Mouse (Mus musculus) heart, adult 11 months (tissue): ENCODE measurements around the gene Fmod.

Experiments used
- DNase-seq: peaks from one replicate; pipeline ENCODE4 v3.0.0; 2022

Fmod gene

DNA sequence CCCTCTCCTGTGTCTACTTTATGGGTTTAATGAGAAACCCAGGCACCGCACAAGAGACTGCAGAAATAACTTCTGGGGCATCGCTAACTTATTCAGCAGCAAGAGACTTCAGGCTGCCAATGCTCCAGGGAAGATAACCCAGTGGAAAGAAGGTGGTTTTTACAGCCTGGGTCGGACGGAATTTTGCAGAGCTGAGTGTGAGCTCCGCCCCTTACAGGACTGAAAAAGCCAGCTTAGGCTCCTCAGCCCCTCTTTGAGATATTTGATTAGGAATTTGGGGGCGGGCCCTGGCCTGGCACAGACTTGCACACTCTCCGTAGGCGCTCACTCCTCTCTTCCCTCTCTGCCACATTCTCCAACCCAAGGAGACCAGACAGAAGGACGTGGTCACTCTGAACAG lies at the start of gene Fmod:
Fmod (plus strand) TSS at position 83 of the 400 bp plus-strand sequence.
- peak; percentile 88 for DNase-seq

DNA sequence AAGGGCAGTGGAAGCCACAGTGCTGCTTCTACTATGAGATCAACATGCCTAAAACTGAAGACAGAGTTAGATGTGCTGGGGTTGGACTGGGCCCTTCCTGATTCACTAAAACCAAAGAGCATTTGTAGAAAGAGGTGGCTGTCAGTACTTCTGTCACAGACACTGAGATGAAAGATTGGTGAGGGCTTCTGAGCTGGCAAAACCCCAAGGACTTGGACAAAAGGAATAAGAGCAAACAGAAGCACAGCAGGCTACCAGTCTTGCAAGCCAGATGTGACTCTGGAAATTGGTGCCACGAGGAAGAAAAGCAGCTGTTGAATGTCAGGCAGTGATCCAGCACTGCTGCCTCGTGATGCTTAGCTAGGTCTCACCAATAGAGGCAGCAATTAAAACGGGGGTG lies 48.2 kb upstream of the Fmod start:
- peak; percentile 96 for DNase-seq

- DNase-seq = no peak
Measured at GRCm38 (mm10) chr1:133991277-133991676, 45.8 kb upstream of the Fmod start.

DNA sequence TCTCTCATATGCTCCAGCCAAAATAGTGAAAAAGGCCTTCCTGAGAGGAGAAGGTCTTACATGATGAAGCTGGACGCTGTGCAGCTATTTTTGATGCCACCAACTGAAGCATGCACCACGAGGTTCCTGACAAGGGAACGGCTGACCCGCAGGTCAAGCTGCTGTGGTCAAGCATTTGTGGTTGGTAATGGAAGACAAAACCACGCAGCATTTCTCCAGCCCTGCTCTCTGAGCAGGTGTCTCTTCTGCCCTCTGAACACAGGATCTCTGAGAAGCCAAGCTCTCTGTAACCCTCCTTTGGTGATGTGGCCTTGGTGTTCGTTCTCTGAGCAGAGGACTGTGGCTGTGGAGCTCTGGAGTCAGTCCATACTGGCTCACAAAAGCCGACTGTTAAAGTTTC lies 31.6 kb upstream of the Fmod start:
- no peak for DNase-seq

GRCm38 (mm10) chr1:134006105-134006764 lies 30.8 kb upstream of the Fmod start:
- no peak for DNase-seq

DNA sequence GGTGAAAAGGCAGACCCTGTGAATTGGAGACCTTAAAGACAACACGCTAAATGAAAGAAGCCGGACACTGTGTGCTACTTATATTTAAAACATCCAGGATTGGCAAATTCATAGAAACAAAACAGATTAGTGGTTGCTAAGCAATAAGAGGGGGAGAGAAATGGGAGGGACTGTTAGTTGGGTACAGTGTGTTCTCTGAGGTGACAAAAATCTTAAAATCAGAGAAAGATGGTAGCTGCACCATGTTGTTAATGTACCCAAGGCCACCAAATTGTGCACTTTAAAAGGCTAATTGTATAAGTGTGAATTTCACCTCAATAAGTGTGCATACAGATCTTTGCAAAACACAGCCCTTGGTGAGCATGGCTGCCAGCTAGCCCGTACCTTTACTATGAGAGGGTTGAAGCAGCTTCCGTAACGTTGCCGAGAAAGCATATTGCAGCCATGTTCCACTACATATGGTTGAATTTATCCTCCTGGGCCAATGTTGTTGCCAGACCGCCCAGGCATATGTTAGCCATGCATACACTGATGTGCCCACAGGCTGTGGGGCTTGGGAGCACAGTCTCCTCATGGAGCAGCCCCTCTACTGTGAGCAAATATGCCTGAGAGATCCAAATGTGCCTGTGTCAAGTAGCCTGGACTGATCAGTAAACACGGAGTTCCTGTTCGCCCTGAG lies 12.6 kb upstream of the Fmod start:
- DNase-seq = no peak

DNA sequence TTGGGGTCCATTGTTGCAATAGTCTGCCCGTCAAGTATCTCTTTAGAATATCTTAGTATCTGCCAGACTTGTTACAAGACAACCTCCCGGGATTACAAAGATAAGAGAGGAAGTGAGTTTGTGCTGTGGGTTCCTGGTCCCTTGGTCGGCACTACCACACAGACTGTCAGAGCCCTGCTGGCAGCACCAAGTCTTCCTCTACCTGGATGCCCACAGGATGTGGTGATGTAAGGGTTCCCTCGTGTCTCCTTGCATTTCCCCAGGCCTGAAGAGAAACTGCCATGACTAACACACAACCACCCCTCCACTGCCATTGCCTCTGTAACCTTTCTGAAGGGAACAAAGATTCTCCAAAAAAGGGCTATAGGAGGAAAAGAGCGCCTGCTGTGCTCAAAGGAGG lies 11.1 kb upstream of the Fmod start:
- DNase-seq = no peak

- no peak for DNase-seq
Measured at GRCm38 (mm10) chr1:134026741-134027140, 10.3 kb upstream of the Fmod start.

GRCm38 (mm10) chr1:134028161-134028846 lies 8.8 kb upstream of the Fmod start:
- DNase-seq = no peak

GRCm38 (mm10) chr1:134036492-134036891 lies 562 bp upstream of the Fmod start:
- DNase-seq = no peak

DNA sequence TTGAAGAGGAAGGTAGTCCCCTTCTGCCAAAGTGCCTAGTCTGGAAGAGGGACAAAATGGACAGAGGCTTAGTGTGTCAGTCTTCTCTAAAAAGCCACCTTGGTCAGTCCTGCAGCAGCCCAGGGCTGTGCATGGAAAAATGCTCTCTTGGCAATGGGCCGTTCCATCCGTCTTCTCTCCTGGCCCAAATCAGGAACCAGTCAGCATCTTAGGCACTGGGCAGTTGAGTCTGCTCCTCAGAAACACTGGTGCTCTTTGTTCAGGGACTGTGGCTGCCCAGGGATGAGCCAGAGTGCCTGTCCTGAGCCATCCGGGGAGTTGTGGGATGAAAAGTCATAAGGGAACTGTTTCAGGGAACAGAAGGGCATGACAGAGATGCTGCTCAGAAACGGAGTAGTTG lies 1.3 kb downstream of the Fmod start:
- peak; percentile 82 for DNase-seq

GRCm38 (mm10) chr1:134039361-134039760 lies 2.3 kb downstream of the Fmod start:
- no peak for DNase-seq

- DNase-seq = peak; percentile 86
Measured at GRCm38 (mm10) chr1:134041900-134042299, 4.8 kb downstream of the Fmod start.

DNA sequence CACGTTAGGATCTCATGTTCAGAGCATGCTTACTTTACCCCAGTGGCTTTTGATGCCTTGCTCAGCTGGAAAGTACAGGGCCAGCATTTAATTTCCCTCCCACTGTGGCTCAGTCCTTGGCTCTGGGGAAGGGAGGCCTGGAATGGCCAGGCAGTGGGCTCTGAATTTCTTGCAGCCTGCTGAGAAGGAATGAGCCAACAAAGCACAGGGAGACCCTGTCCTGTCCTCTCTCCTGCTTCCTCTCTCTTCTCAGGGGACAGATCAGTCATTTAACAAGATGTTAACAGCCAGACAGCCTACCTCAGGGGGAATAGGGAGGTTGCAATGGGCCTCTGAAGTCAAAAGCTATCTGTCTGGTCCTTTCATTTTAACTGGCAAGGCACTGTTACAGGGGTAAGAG lies 5.3 kb downstream of the Fmod start:
- peak; percentile 93 for DNase-seq

GRCm38 (mm10) chr1:134044805-134045204 lies 7.8 kb downstream of the Fmod start:
- peak; percentile 86 for DNase-seq

DNA sequence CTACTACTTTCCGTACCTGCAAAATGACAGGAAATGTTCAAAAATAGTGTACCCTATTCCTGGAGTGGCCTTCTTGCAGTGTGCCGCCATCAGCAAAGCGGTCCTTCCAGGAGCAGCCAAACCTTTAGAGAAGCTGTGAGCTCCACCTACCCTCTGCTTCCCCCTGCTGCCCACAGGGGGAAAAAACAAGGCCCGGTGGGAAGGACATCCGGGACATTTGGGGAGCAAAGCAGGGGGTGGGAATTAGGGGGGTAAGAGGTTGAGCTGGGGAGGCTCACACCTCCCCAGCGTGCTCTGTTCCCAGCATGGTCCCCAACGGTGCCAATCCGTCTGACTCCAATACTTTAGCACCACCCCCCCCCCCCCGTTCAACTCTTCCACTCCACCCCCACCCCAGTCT lies 8.9 kb downstream of the Fmod start:
- DNase-seq = peak; percentile 97

DNA sequence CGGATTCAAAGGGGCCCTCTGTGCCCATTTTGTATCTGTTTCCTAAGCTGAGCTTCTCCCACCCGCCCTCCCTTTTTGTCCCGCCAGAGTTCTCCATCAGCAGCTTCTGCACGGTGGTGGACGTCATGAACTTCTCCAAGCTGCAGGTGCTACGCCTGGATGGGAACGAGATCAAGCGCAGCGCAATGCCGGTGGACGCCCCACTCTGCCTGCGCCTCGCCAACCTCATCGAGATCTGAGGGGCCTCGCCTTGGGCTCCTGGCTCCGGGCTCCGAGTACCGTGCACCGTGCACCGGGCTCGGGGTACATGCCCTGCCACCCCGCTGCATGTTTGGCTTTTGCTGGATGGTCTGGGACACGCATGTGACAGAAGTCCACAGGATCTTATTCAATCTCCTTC lies 9.3 kb downstream of the Fmod start:
- DNase-seq = peak; percentile 90

- peak; percentile 91 for DNase-seq
Measured at GRCm38 (mm10) chr1:134047431-134047830, 10.4 kb downstream of the Fmod start.

GRCm38 (mm10) chr1:134048759-134049158 lies 11.7 kb downstream of the Fmod start:
- DNase-seq = peak; percentile 95

DNA sequence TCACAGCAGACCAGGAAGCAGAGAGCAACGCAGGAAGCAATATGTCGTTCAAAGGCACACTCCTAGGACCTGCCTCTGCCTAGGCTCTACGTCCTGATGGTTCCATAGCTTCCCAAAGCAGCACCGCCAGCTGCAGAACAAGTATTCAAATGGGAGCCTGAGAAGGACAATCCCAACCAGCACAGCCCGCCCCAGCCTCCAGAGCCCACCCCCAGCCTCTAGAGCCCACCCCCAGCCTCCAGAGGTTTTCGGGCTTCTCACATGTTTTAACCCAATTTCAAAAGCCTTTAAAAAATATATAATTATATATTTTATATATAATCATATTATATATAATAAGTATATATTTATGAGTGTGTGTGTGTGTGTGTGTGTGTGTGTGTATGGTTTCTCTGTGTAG lies 12.5 kb downstream of the Fmod start:
- DNase-seq = peak; percentile 89

- DNase-seq = peak; percentile 97
Measured at GRCm38 (mm10) chr1:134053207-134053606, 16.2 kb downstream of the Fmod start.

DNA sequence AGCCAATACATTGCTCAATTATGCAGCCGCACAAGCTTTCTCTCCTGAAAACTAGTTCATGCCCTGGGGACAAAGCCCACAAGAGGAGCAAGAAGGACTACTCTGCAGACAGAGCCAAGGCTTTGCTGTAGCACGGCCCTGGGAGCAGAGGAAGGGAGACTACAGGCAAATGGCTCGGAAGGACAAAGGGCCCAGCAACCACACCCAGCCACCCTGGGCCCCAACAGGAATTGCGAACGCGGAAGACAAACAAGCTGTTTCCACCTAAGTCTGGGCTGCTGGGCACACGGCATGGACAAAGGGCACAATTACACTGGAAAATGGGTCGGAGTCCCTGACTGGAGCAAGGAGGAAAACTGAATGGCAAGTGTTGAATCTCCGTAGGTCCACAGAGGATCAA lies 18.0 kb downstream of the Fmod start:
- DNase-seq = peak; percentile 94

GRCm38 (mm10) chr1:134055666-134056245 lies 18.7 kb downstream of the Fmod start:
- no peak for DNase-seq

DNA sequence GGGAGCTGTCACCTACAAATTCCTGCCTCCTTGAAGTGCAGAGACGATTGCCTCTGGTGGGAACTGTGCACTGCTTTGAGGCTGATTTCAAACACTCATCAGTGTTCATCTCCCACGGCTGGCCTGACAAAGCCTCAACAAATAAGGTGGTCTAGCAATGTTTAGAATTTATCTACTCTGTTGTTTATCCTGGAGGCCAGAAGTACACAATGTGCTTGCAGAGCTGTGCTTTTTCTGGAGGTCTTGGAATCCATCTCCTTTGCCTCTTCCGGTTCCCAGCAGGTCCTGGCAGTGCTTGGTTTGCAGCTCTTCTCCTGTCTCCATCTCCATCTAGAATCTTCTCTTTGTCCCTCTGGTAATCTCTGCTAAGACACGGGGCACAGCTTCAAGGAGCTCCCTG lies 19.2 kb downstream of the Fmod start:
- DNase-seq = no peak
